Mouse (Mus musculus) adipocyte (in vitro differentiated cells): ENCODE data around the gene Sfn.
"Not testable (repeated sequence)": the region's sequence is repeated elsewhere in the genome, so short reads cannot be mapped to it uniquely, and the experiment has no call there.

Experiments used
- DNase-seq: peaks from one replicate; pipeline ENCODE4 v3.0.0-alpha.2; 2016; ENCODE audit warnings: low spot score

Gene Sfn

GRCm38 (mm10) chr4:133601721-133602218, at the start of gene Sfn:
Sfn (minus strand) TSS chr4:133602168.
- DNase-seq: no peak

GRCm38 (mm10) chr4:133651445-133651844, 49.5 kb upstream of the Sfn start:
- no peak for DNase-seq

DNA sequence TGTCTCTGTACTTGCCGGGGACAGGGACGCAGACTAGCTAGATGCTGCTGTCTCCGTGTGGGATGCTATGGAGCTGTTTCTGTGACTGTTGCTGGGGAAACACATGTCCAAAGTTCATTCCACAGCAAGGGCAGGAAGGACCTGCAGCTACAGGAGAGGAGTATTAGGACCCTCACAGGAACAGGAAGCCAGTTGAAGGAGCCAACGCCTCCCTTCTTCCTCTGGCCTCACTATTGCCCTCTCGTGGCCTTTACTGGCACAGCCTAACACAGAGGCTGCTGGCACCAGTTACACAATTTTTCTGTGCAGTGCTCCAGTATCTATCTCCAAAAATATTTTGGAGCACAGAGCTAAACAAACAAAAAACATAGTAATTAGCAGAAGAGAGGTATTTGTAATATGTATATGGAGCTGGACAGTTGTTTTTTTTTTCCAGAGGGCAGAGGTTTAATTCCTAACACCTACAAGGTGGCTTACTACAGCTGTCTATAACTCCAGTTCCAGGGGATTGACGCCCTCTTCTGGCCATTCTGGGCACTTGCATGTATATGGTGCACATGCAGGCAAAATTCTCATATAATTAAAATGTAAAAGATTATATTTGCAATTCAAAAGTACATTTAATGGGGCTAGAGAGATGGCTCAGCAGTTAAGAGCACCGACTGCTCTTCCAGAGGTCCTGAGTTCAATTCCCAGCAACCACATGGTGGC, 48.2 kb upstream of the Sfn start, which contains the start of gene Zdhhc18:
Zdhhc18 (minus strand) TSS at position 166 of the 711 bp plus-strand sequence.
- peak; percentile 73 for DNase-seq

DNA sequence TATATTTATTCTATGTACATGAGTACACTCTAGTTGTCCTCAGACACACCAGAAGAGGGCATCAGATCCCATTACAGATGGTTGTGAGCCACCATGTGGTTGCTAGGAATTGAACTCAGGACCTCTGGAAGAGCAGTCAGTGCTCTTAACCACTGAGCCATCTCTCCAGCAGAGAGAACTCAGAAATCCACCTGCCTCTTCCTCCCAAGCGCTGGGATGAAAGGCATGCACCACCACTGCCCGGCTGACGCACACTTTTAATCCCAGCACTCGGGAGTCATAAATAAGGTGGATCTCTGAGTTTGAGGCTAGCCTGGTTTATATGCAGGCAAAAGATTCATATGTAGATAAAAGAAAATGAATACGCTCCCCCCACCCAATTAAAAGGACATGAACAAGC, 47.5 kb upstream of the Sfn start:
- DNase-seq: not testable (repeated sequence)

DNA sequence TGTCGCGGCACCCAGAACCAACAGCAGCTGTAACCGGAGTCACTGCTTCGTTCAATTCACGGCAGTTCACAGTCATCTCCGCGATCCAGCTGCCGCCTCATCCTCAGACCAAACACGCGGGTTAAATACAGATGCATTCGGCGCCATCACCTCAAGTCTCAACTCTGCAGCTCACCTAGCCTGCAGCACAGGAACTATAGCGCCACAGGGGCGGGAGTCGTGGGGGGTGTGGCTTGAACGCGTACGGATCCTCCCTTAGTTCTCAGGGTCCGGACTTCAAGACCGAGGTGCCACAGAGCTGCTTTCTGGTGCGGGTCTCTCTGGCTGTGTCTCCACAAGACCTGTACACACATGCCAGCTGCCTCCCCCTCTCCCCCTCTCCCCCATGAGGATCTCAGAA, 43.7 kb upstream of the Sfn start:
- no peak for DNase-seq

DNA sequence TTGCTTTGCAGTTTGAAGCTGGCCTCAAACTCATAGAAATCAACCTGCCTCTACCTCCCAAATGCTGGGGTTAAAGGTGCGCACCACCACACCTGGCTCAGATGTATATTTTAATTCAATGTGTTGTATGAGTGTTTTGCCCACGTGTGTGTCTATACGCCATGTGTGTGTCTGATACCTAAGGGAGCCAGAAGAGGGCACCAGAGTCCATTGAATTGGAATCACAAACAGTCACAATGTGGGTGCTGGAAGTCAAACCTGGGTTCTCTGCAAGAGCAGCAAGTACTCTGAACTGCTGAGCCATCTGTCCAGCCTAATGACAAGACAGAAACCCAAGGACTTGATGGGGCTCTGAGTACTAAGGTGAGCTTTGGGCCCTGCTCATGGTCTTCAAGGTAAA, 43.2 kb upstream of the Sfn start:
- no peak for DNase-seq

- no peak for DNase-seq
Observed at GRCm38 (mm10) chr4:133634043-133634410, 32.1 kb upstream of the Sfn start.

GRCm38 (mm10) chr4:133633332-133634042, 31.5 kb upstream of the Sfn start:
- DNase-seq: peak; percentile 72

DNA sequence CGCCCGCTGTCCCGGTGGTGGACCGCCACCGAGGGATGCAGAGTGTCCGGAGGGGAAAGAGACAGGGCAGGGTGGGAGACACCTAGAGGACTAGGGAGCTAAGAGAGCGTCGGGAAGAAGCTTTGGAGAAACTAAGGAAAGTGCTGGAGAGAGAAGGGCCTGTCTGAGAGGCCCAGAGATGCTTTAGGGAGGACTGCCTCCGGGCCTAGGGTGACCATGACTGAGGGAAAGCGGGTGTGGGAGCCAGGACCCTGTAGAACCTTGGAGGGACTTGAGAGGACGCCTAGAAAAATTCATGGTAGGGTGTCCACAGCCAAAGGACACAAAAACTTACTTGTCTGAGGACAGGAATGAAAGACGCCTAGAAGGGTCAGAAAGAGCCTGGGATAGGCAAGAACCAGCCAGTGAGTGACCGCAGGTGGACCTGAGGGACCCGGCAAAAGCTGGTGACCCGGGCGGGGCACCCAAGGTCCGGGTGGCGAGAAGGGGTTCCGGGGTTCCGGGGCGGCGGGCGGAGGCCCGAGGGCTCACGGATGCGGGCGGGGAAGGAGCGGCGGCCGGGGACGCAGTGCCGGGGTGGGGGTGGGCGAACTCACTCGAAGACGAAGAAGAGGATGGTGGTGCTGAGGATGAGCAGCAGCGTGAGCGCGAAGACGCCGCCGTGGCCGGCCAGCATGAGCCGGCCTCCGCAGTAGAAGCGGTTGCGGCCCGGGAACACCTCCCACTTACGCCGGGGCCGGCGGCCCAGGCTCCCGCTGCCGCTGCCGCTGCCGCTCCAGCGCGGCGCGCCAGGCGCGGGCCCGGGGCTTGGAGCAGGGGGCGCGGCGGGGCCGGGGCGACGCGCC, 30.7 kb upstream of the Sfn start:
- peak; percentile 21 for DNase-seq

DNA sequence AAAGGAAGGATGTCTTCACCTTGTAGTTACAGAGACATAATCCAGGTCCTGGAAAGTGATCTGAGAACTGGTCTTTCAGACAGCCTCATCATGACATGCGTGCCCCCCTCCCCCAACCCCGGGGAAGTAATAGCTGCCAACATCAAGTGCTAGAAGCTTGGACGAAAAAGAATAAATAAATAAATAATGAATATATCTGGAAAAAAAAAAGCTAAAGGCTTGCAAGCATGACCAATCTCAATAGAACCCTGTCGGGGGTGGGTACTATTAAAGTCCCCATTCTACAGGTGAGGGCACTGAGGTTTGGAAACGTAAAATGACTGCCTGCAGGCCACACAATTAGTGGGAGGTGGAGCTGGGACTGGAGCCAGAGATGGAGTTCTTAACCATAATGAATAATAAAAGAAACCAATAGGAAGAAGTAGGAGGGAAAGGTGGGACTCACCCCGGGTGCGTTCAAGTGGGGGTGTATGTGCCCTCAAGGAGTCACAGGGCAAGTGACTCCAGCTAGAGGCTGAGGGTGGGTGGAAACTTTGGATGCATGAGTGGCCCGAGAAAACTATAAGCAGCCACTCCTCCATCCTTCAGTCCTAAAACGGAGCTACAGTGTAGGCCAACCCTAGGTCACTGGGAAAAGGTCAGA, 29.9 kb upstream of the Sfn start:
- DNase-seq: no peak

DNA sequence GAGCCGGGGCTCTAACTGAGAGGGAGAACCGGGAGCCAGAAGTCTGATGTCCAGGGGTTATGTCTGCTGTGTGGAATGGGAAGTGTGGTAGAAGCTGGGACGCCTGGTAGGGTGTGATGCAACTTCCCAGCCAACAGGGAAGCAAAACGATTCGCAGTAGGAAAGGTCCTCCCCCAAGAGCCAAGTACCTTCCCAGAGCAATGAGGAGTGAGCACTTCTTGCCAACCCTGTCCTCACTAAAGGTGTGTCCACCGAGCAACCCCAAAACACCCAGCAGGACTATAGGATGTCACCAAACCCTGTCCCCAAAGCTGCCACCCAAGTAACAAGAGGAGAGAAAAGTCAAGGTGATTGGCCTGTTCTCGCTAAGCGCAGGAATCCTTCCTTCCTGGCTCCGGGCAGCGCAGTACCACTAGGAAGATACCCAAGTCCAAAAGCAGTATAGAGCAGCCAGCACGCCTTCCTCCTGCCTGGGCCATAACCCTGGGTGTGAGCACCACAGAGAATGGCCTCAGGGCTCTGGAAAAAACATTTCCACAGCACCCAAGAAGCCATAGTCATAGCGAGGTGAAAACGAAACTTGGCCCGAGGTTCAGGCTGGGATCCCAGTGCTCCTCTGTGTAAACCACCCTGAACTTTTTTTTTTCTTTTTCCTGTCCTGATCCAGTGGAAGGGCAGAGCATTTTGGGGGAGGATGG, 29.3 kb upstream of the Sfn start:
- DNase-seq: no peak

- no peak for DNase-seq
Observed at GRCm38 (mm10) chr4:133630326-133630920, 28.5 kb upstream of the Sfn start.

DNA sequence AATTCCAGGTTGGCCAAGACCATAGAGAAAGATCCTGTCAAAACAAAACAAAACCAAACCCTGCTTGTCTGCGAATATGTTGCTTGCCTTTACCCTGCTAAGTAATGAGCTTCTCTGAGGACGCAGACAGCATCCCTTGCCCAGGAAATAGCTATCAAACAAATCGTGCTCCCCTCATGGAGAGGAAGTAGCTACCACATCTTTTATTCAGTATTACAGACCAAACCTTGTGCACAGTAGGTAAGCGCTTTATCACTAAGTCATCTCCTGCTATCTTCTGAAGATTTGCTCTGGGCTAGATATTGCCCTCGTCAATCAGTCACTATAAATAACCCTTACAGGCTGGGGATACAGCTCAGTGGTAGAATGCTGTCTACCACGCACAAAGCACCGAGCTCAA, 27.2 kb upstream of the Sfn start:
- DNase-seq: no peak

DNA sequence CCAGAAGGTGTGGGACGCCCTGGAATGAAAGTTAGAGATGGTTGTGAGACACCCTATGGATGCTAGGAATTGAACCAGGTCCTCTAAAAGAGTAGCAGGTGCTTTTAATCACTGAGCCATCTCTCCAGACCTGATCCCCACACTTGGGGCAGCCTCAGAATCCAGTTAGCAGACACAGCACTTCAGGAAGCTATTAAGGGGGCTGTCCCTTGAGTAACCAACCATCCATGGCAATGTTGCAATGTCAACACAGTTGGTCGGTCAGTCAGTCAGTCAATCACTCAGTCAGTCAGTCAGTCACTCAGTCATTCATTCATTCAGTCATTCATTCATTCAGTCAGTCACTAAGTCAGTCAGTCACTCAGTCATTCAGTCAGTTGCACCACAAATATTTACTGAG, 26.5 kb upstream of the Sfn start:
- DNase-seq: no peak

- DNase-seq: no peak
Observed at GRCm38 (mm10) chr4:133627039-133627438, 25.1 kb upstream of the Sfn start.

GRCm38 (mm10) chr4:133626621-133627020, 24.7 kb upstream of the Sfn start:
- DNase-seq: no peak

DNA sequence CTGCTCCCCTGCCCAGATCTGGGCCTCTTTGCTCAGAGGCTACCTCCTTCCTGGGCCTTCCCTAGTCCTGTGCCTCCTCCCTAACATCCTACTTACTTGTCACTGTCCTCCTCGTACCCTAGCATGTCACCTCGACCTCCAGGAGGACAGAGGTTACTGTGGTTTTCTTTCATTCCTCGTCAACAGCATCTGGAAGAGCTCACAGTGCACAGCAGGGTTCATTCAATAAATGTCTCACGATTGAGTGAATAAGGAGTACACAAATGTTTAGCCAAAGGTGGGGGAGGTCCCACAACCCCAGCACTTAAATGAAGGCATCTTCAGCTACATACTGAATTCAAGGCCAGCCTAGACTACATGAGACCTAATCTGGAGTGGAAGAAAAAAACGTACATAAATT, 24.3 kb upstream of the Sfn start:
- DNase-seq: no peak

DNA sequence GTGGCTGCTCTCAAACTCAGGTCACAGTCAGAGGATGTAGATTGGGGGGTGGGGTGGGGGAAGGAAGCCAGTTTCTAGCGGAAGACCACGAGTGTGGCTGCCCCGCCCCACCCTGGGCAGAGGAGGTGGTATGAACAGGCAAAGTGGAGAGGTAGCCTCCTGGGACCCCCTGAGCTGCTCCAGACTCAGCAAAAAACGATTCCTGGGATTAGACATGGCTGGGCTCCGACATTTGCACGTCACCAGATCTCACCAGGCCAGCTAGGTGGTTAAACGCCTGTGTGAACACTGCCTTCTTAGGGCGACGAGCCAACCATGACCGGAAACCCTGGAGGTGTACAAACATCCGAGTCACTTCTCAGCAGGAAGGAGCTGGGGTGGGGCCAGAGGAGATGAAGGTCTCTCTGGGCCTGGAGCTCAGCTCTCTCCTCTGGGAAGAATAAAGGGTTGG, 23.7 kb upstream of the Sfn start:
- no peak for DNase-seq

DNA sequence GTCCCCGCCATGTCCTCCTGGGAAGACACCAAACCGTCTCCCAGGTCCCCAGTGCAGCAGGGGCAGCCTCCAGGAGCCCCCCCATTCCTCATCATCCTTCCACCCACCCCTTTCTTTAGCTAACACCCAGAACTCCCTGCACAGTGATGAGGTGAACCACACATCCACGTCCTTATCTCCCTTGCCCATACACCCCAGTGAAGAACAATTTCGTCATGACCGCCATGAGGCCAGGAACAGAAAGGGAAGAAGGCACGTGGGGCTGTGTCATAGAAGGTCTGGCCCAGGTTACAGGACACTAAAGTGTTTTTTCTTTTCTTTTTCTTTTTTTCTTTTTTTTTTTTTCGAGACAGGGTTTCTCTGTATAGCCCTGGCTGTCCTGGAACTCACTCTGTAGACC, 22.9 kb upstream of the Sfn start:
- no peak for DNase-seq

DNA sequence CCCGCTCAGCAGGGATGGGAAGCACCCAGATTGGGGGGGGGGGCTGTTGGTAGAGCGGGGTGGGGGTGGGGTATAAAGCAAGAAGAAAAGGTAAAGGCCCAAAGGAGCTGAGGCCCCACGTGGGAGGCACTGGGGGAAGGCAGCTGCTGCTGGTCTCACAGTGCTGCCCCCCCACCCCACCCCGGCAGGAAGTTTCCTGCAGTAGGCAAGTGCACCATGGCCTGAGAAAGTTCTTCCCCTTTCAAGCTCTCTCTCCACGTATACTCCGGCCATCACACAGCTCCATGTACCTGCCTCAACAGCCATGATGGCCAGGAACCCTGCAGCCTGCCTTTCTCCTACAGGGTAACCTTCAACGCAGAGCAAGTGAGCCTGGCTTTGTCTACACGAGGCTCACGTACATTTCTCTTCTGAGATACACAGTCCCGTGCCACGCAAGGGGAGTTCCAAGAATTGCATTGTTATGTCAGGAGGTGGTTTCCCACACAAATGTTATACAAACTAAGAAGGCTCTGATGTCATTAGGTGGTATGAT, 20.3 kb upstream of the Sfn start:
- DNase-seq: no peak

DNA sequence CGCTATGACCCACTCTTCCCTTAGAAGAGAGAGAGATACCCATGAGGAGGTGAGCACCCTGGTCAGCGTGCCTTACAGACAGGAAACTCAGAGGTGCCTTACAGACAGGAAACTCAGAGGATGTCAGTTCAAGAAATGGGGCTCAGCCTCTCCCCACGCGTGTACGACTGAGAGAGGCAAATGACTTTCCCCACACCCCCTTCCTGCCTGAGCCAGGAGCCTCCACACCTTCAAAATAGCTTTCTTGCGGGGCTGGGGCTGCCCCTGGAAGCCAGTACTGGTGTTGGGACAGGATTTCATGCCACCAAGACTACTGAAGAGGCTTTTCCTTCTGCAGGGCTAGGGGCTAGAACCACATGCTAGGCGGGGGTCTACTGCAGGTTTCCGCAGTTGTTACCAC, 18.7 kb upstream of the Sfn start:
- no peak for DNase-seq
